Mouse (Mus musculus) lung, adult 2 months (tissue): ENCODE measurements around the gene Hist1h2ah. TPM values are rescaled to one million over a fixed set of nuclear protein-coding genes. Genes with fewer than 3 reads are reported as not detected.

ENCODE experiments used
- DNase-seq: peaks from one replicate; pipeline ENCODE4 v3.0.0; 2022
- H3K4me1 ChIP-seq: fragments of 200-500 bp; 2 replicates; pipeline ENCODE4 v1.6.1; 2011; ENCODE audit warnings: low read length; ENCODE audit not compliant: control insufficient read depth, insufficient read depth
- H3K4me3 ChIP-seq: fragments of 200-500 bp; replicated peaks from 2 replicates; pipeline ENCODE3; 2011; ENCODE audit warnings: low read depth, mild to moderate bottlenecking, control low read depth, low read length; ENCODE audit errors: extremely low read depth
- CTCF ChIP-seq: fragments of 200-500 bp; IDR thresholded peaks from 2 replicates; pipeline ENCODE4 v1.5.1; 2011; ENCODE audit warnings: mild to moderate bottlenecking, low read length, control low read depth; ENCODE audit not compliant: insufficient read depth
- POLR2A ChIP-seq: fragments of 200-500 bp; IDR thresholded peaks from 2 replicates; pipeline ENCODE4 v1.6.1; 2011; ENCODE audit warnings: low read depth, mild to moderate bottlenecking, control low read depth, low read length, borderline replicate concordance; ENCODE audit errors: extremely low read depth
- WGBS: fragments of 180-500 bp; shearing (Covaris S2); methylation state at CpG from one replicate; pipeline ENCODE4 v1.1.7; 2018; 5-methylcytosine and 5-hydroxymethylcytosine counted together
- polyA plus RNA-seq: library from polyadenylated mRNA; depleted of rRNA; stranded (reverse); fragments of >200 nt; gene quantifications from 2 replicates; pipeline ENCODE4 v1.2.3, GENCODE M21; 2012

Gene Hist1h2ah
- polyA plus RNA-seq, 1 experiment = 1.8 TPM

GRCm38 (mm10) chr13:22039951-22040463 is 4.6 kb upstream of the Hist1h2ah start:
- TF ChIP-seq CTCF (no peak), POLR2A (no peak)
- H3K4me1 ChIP-seq = peaks cover 7% of the 10 kb centered on the region
- DNase-seq = no peak
- no peak overlapping the region for H3K4me3 ChIP-seq
- WGBS = 8% methylated on average over 2 of the region's 2 CpGs

- peaks cover 7% of the 10 kb centered on the region for H3K4me1 ChIP-seq
- TF ChIP-seq CTCF (no peak), POLR2A (no peak)
- 78% methylated on average over 5 of the region's 5 CpGs for WGBS
- no peak for DNase-seq
- no peak overlapping the region for H3K4me3 ChIP-seq
These were observed 4.0 kb upstream of the Hist1h2ah start for GRCm38 (mm10) chr13:22039364-22039763.

GRCm38 (mm10) chr13:22037415-22037814 is 2.0 kb upstream of the Hist1h2ah start:
- no peak overlapping the region for H3K4me3 ChIP-seq
- 70% methylated on average over 2 of the region's 2 CpGs for WGBS
- DNase-seq = no peak
- TF ChIP-seq CTCF = no peak
- TF ChIP-seq POLR2A = no peak
- peaks cover 5% of the 10 kb centered on the region; the same call in 1 of the 2 replicates for H3K4me1 ChIP-seq

- WGBS = 58% methylated on average over 3 of the region's 3 CpGs
- Histone ChIP-seq H3K4me1 (peaks cover 3% of the 10 kb centered on the region; the same call in 1 of the 2 replicates), H3K4me3 (no peak overlapping the region)
- TF ChIP-seq POLR2A = no peak
- TF ChIP-seq CTCF = no peak
- DNase-seq = no peak
These were observed 1.6 kb upstream of the Hist1h2ah start for GRCm38 (mm10) chr13:22036986-22037385.

GRCm38 (mm10) chr13:22036149-22036956 is 985 bp upstream of the Hist1h2ah start:
- TF ChIP-seq POLR2A (no peak), CTCF (no peak)
- Histone ChIP-seq H3K4me1 (peaks cover 3% of the 10 kb centered on the region; the same call in 1 of the 2 replicates), H3K4me3 (no peak overlapping the region)
- 3% methylated on average over 23 of the region's 23 CpGs for WGBS
- no peak for DNase-seq

- TF ChIP-seq POLR2A = no peak
- no peak for TF ChIP-seq CTCF
- WGBS = 2% methylated on average over 14 of the region's 14 CpGs
- Histone ChIP-seq H3K4me1 (no peaks in the 10 kb centered on the region; the same call in 1 of the 2 replicates), H3K4me3 (no peak overlapping the region)
- DNase-seq = no peak
These were observed 713 bp downstream of the Hist1h2ah start for GRCm38 (mm10) chr13:22034443-22035266.

GRCm38 (mm10) chr13:22033741-22034442 is 1.5 kb downstream of the Hist1h2ah start:
- no peak for TF ChIP-seq CTCF
- TF ChIP-seq POLR2A = no peak
- Histone ChIP-seq H3K4me3 (no peak overlapping the region), H3K4me1 (peaks cover 3% of the 10 kb centered on the region)
- no peak for DNase-seq
- 44% methylated on average over 5 of the region's 5 CpGs for WGBS

- DNase-seq = no peak
- H3K4me1 ChIP-seq = peaks cover 3% of the 10 kb centered on the region
- WGBS = 9% methylated on average over 4 of the region's 4 CpGs
- H3K4me3 ChIP-seq = no peak overlapping the region
- TF ChIP-seq CTCF (peak; percentile 23; the same call in 1 of the 2 replicates), POLR2A (no peak)
These were observed 4.9 kb downstream of the Hist1h2ah start for GRCm38 (mm10) chr13:22030493-22030892.

GRCm38 (mm10) chr13:22029928-22030327 is 5.4 kb downstream of the Hist1h2ah start:
- 56% methylated on average over 8 of the region's 8 CpGs for WGBS
- no peak for DNase-seq
- no peak for TF ChIP-seq POLR2A
- TF ChIP-seq CTCF = no peak
- peaks cover 3% of the 10 kb centered on the region for H3K4me1 ChIP-seq
- H3K4me3 ChIP-seq = no peak overlapping the region
